ENCODE assay signal across 20 mouse cellular contexts in genomic region chr9:7773686-7774085, GRCm38 (mm10). TPM values are rescaled to one million over a fixed set of nuclear protein-coding genes. Genes with fewer than 3 reads are reported as not detected.
DNase-seq lines count a peak whose midpoint lies in the region; ATAC-seq and TF ChIP-seq lines count a peak whose summit lies in the region.
"Had no signal": no experiment of that assay in that cellular context is flagged by ENCODE, and none has a peak within 500 bp of the region (broad histone marks: within the 10 kb centered on the region; RNA-seq: fewer than 3 reads in every experiment).

No protein-coding gene starts in this region.

- no peak for ATAC-seq in kidney, embryonic 14.5 days (ENCODE audit: low FRiP score, low TSS enrichment)
- ATAC-seq: forebrain, embryonic 14.5 days; forebrain, embryonic 16.5 days had no signal

- no peak overlapping the region for H3K27ac ChIP-seq in heart, embryonic 10.5 days
- 0 out of 2 replicates have a peak overlapping the region, but pooled peaks have one; percentile 70 for H3K27ac ChIP-seq in bone marrow macrophage, adult 2 months (ENCODE audit: insufficient read depth, low read depth, low read length)
- H3K27ac ChIP-seq in macrophage, result peak overlapping the region; percentile 58; the same call in 1 of the 2 replicates
- H3K27ac ChIP-seq in kidney, embryonic 14.5 days (ENCODE audit: low read depth, low read length), result no peak overlapping the region
- H3K27ac ChIP-seq: embryonic facial prominence, embryonic 13.5 days; embryonic facial prominence, embryonic 15.5 days; forebrain, embryonic 10.5 days; forebrain, embryonic 12.5 days had no signal

- H3K4me1 ChIP-seq in heart, embryonic 10.5 days, result peaks cover 25% of the 10 kb centered on the region
- peaks cover 31% of the 10 kb centered on the region for H3K4me1 ChIP-seq in bone marrow macrophage, adult 2 months (ENCODE audit: control insufficient read depth, insufficient read depth, low read length)
- no peaks in the 10 kb centered on the region for H3K4me1 ChIP-seq in kidney, embryonic 14.5 days (ENCODE audit: control insufficient read depth, insufficient read depth, low read length)
- H3K4me1 ChIP-seq: forebrain, embryonic 10.5 days had no signal

- no peak for TF ChIP-seq POLR2A in bone marrow macrophage, adult 2 months (IDR thresholded peaks at IDR 0.05; ENCODE audit: borderline replicate concordance, low read depth, low read length)

- H3K4me3 ChIP-seq in heart, embryonic 10.5 days, result no peak overlapping the region
- no peak overlapping the region for H3K4me3 ChIP-seq in bone marrow macrophage, adult 2 months (ENCODE audit: insufficient read depth, low read length)
- H3K4me3 ChIP-seq in macrophage (ENCODE audit: inconsistent target), result no peak overlapping the region
- no peak overlapping the region for H3K4me3 ChIP-seq in kidney, embryonic 14.5 days (ENCODE audit: low read length)
- H3K4me3 ChIP-seq: embryonic facial prominence, embryonic 13.5 days; embryonic facial prominence, embryonic 15.5 days; erythroblast, embryonic 14.5 days; forebrain, embryonic 10.5 days; forebrain, embryonic 12.5 days had no signal

- DNase-seq in heart, embryonic 10.5 days (ENCODE audit: low spot score), result peak; percentile 63
- no peak for DNase-seq in heart, adult 18-20 months
- DNase-seq: adrenal gland, adult 2 months; adrenal gland, postnatal 10 days; adrenal gland, postnatal 25 days; cerebellum, adult 11-12 months; cerebellum, adult 2 months; cerebellum, adult 9-10 months; cerebellum, postnatal 10 days; cerebellum, postnatal 25 days had no signal

- no peak overlapping the region for H3K4me2 ChIP-seq in kidney, embryonic 14.5 days (replicated peaks; ENCODE audit: low read depth, low read length)
- H3K4me2 ChIP-seq: embryonic facial prominence, embryonic 13.5 days; embryonic facial prominence, embryonic 15.5 days; forebrain, embryonic 12.5 days had no signal

- WGBS in heart, embryonic 10.5 days, result 92% methylated on average over 5 of the region's 5 CpGs
- 91% methylated on average over 5 of the region's 5 CpGs for WGBS in macrophage (ENCODE audit: missing documents)
- 94% methylated on average over 5 of the region's 5 CpGs for WGBS in kidney, embryonic 14.5 days

- H3K27me3 ChIP-seq in heart, embryonic 10.5 days (ENCODE audit: insufficient read depth, poor library complexity, severe bottlenecking), result no peaks in the 10 kb centered on the region
- H3K27me3 ChIP-seq in kidney, embryonic 14.5 days (ENCODE audit: control insufficient read depth, insufficient read depth, low read length), result no peaks in the 10 kb centered on the region
- H3K27me3 ChIP-seq: embryonic facial prominence, embryonic 13.5 days; embryonic facial prominence, embryonic 15.5 days; forebrain, embryonic 12.5 days had no signal

- H3K79me2 ChIP-seq in macrophage (ENCODE audit: inconsistent target), result peaks cover 12% of the 10 kb centered on the region; the same call in 1 of the 2 replicates

- no peak overlapping the region for H3K9ac ChIP-seq in kidney, embryonic 14.5 days (ENCODE audit: low read depth, low read length)
- H3K9ac ChIP-seq: embryonic facial prominence, embryonic 13.5 days; embryonic facial prominence, embryonic 15.5 days; forebrain, embryonic 12.5 days had no signal

- no peaks in the 10 kb centered on the region for H3K9me3 ChIP-seq in heart, embryonic 10.5 days
- H3K9me3 ChIP-seq in kidney, embryonic 14.5 days (ENCODE audit: control insufficient read depth, low read length), result no peaks in the 10 kb centered on the region
- H3K9me3 ChIP-seq: embryonic facial prominence, embryonic 13.5 days; embryonic facial prominence, embryonic 15.5 days; forebrain, embryonic 10.5 days; forebrain, embryonic 12.5 days had no signal

- H3K36me3 ChIP-seq in heart, embryonic 10.5 days, result peaks cover 64% of the 10 kb centered on the region
- H3K36me3 ChIP-seq in macrophage (ENCODE audit: inconsistent target), result peaks cover 13% of the 10 kb centered on the region; the same call in 1 of the 2 replicates
- peaks cover 22% of the 10 kb centered on the region for H3K36me3 ChIP-seq in kidney, embryonic 14.5 days (ENCODE audit: control insufficient read depth, insufficient read depth, low read length)

- TF ChIP-seq CTCF in bone marrow macrophage, adult 2 months (IDR thresholded peaks at IDR 0.05; ENCODE audit: low read depth, low read length), result no peak

RNA-seq across cellular contexts. Expression of gene Tmem123, which starts 9.8 kb away (rescaled TPM):
- 121 and 143 TPM in 2 replicates for polyA plus RNA-seq in heart, embryonic 10.5 days (2016; fragmentation: Nextera tagmentation; extraction: Ambion mirVana)
- total RNA-seq in heart, adult 18-20 months (2021), result 10 to 100 TPM; 40.2 to 48.4 TPM
- 114 and 120 TPM in 2 replicates for polyA plus RNA-seq in bone marrow macrophage, adult 2 months (2012; ENCODE audit: insufficient read depth, insufficient read length, missing spikeins)
- total RNA-seq in macrophage (2018; cell fraction: chromatin; rRNA removed), result 10 to 100 TPM in 18 of 26 experiments, 1 to 10 TPM in 8; 5.0 to 46.5 (median 13.0) TPM
- total RNA-seq in macrophage (2018; cell fraction: cytosol; rRNA removed), result 100 to 1,000 TPM in 2 of 26 experiments, 10 to 100 TPM in 24; 60.5 to 104 (median 78.0) TPM
- total RNA-seq in macrophage (2018; cell fraction: nucleus; rRNA removed), result 10 to 100 TPM; 16.4 to 81.5 (median 49.4) TPM
- polyA plus RNA-seq in macrophage (2018), result 69.1 to 94.1 TPM (median 88.5 TPM) in 3 replicates
- 65.8 and 114 TPM in 2 replicates for polyA plus RNA-seq in kidney, embryonic 14.5 days (2014; fragmentation: Nextera tagmentation; extraction: Ambion mirVana)

Comparison
In these comparisons a context has a peak if more than half of its experiments do, and no peak if none do; other contexts are left out.
1. H3K27ac ChIP-seq: peak in bone marrow macrophage, adult 2 months (single experiment) and macrophage (single experiment); none in heart, embryonic 10.5 days (single experiment) and kidney, embryonic 14.5 days (single experiment).